Mouse (Mus musculus) kidney, postnatal 25 days (tissue): ENCODE results near the gene Mapk8ip1.

Source experiments
- DNase-seq, 2 experiments: peaks; one replicate each; pipeline ENCODE4 v3.0.0; 2021; ENCODE audit warnings: mixed read lengths in 2 of 2

Gene Mapk8ip1

GRCm38 (mm10) chr2:92372767-92373436 is 28.2 kb downstream of the Mapk8ip1 start:
- peak; percentile 90 to 92 for DNase-seq

GRCm38 (mm10) chr2:92371971-92372690 is 28.9 kb downstream of the Mapk8ip1 start:
- peak; percentile 42 to 60 for DNase-seq

- peak; percentile 97 to 98 for DNase-seq
Observed at GRCm38 (mm10) chr2:92370821-92371805, 29.9 kb downstream of the Mapk8ip1 start.

GRCm38 (mm10) chr2:92370375-92370774 is 30.7 kb downstream of the Mapk8ip1 start:
- DNase-seq, result peak in 1 of 2 experiments; percentile 38

GRCm38 (mm10) chr2:92367383-92368029 is 33.6 kb downstream of the Mapk8ip1 start:
- DNase-seq, result peak; percentile 49 to 77

- peak in 1 of 2 experiments; percentile 38 for DNase-seq
Observed at GRCm38 (mm10) chr2:92365568-92365967, 35.5 kb downstream of the Mapk8ip1 start.

GRCm38 (mm10) chr2:92364086-92364485 is 37.0 kb downstream of the Mapk8ip1 start:
- peak in 1 of 2 experiments; percentile 24 for DNase-seq

- peak in 1 of 2 experiments; percentile 29 for DNase-seq
Observed at GRCm38 (mm10) chr2:92362571-92363228, 38.4 kb downstream of the Mapk8ip1 start.

- no peak for DNase-seq
Observed at GRCm38 (mm10) chr2:92361795-92362194, 39.3 kb downstream of the Mapk8ip1 start.

- peak in 1 of 2 experiments; percentile 49 for DNase-seq
Observed at GRCm38 (mm10) chr2:92360893-92361292, 40.2 kb downstream of the Mapk8ip1 start.

- DNase-seq, result peak in 1 of 2 experiments; percentile 43
Observed at GRCm38 (mm10) chr2:92360186-92360823, 40.8 kb downstream of the Mapk8ip1 start.

- peak; percentile 79 to 80 for DNase-seq
Observed at GRCm38 (mm10) chr2:92359301-92359700, 41.8 kb downstream of the Mapk8ip1 start.

GRCm38 (mm10) chr2:92354224-92354623 is 46.8 kb downstream of the Mapk8ip1 start:
- DNase-seq, result peak in 1 of 2 experiments; percentile 32

GRCm38 (mm10) chr2:92353402-92353801 is 47.7 kb downstream of the Mapk8ip1 start:
- no peak for DNase-seq

GRCm38 (mm10) chr2:92350686-92351085 is 50.4 kb downstream of the Mapk8ip1 start:
- DNase-seq, result no peak

GRCm38 (mm10) chr2:92349589-92350425 is 51.3 kb downstream of the Mapk8ip1 start:
- no peak for DNase-seq

- no peak for DNase-seq
Observed at GRCm38 (mm10) chr2:92347191-92347590, 53.9 kb downstream of the Mapk8ip1 start.

- no peak for DNase-seq
Observed at GRCm38 (mm10) chr2:92342418-92342817, 58.6 kb downstream of the Mapk8ip1 start.
